Mouse (Mus musculus) forebrain, embryonic 16.5 days (tissue): Measurements from ENCODE around the gene Tas1r2. TPM values are rescaled to one million over a fixed set of nuclear protein-coding genes. Genes with fewer than 3 reads are reported as not detected.

Experiments used
- ATAC-seq: fragments of 200-750 bp; cut with Nextera tagmentation; 2 replicates; pipeline ENCODE4 v1.8.0; 2017; ENCODE audit warnings: mild to moderate bottlenecking, moderate library complexity
- H3K27ac ChIP-seq: fragments of 300-500 bp; sonication (generic); 2 replicates; pipeline ENCODE4 v1.5.1; 2014; ENCODE audit warnings: low read length, control low read depth
- H3K27me3 ChIP-seq: fragments of 300-500 bp; sonication (generic); replicated peaks from 2 replicates; pipeline ENCODE4 v1.6.1; 2014; ENCODE audit warnings: low read length; ENCODE audit not compliant: control insufficient read depth, insufficient read depth
- H3K36me3 ChIP-seq: fragments of 300-500 bp; sonication (generic); 2 replicates; pipeline ENCODE4 v1.6.1; 2014; ENCODE audit not compliant: control insufficient read depth, insufficient read depth
- H3K4me1 ChIP-seq: fragments of 300-500 bp; sonication (generic); replicated peaks from 2 replicates; pipeline ENCODE4 v1.6.1; 2014; ENCODE audit warnings: low read length; ENCODE audit not compliant: control insufficient read depth, insufficient read depth
- H3K4me2 ChIP-seq: fragments of 300-500 bp; sonication (generic); 2 replicates; pipeline ENCODE4 v1.6.1; 2014; ENCODE audit warnings: mild to moderate bottlenecking, low read length, control low read depth
- H3K4me3 ChIP-seq: fragments of 300-500 bp; sonication (generic); replicated peaks from 2 replicates; pipeline ENCODE4 v1.5.1; 2014; ENCODE audit warnings: mild to moderate bottlenecking, low read length, control low read depth
- H3K9ac ChIP-seq: fragments of 300-500 bp; sonication (generic); replicated peaks from 2 replicates; pipeline ENCODE4 v1.6.1; 2014; ENCODE audit warnings: low read depth, low read length, control low read depth
- H3K9me3 ChIP-seq: fragments of 300-500 bp; sonication (generic); 2 replicates; pipeline ENCODE4 v1.6.1; 2016; ENCODE audit warnings: low read length; ENCODE audit not compliant: control insufficient read depth
- WGBS: fragments of 180-500 bp; shearing (Covaris S2); extraction: QIAGEN DNeasy Blood & Tissue Kit; methylation state at CpG from one replicate; pipeline ENCODE4 v1.1.7; 2014; 5-methylcytosine and 5-hydroxymethylcytosine counted together
- polyA plus RNA-seq: library from polyadenylated mRNA; unstranded; fragments of >200 nt; fragmentation: Nextera tagmentation; extraction: Ambion mirVana; gene quantifications from 2 replicates; pipeline ENCODE4 v1.2.1, GENCODE M21; 2015

Gene Tas1r2
- polyA plus RNA-seq, 1 experiment from 2014 or later, result not detected

GRCm38 (mm10) chr4:139619765-139620164 lies 33.6 kb upstream of the Tas1r2 start:
- H3K4me1 ChIP-seq, result peaks cover 35% of the 10 kb centered on the region
- no peak overlapping the region for H3K4me3 ChIP-seq
- WGBS, result 75% methylated on average over 6 of the region's 6 CpGs
- no peaks in the 10 kb centered on the region for H3K9me3 ChIP-seq
- no peak overlapping the region for H3K27ac ChIP-seq
- H3K27me3 ChIP-seq, result no peaks in the 10 kb centered on the region
- no peaks in the 10 kb centered on the region for H3K36me3 ChIP-seq
- H3K4me2 ChIP-seq, result no peak overlapping the region
- no peak overlapping the region for H3K9ac ChIP-seq
- ATAC-seq, result no peak

- Histone ChIP-seq H3K9me3 (no peaks in the 10 kb centered on the region), H3K4me1 (peaks cover 20% of the 10 kb centered on the region), H3K36me3 (no peaks in the 10 kb centered on the region), H3K27ac (peak within 1 kb of the TSS; percentile 91), H3K27me3 (no peaks in the 10 kb centered on the region), H3K4me2 (peak within 1 kb of the TSS; percentile 88), H3K9ac (peak within 1 kb of the TSS; percentile 87), H3K4me3 (peak within 1 kb of the TSS; percentile 86)
- under 1% methylated on average over 31 of the region's 38 CpGs for WGBS
- ATAC-seq, result peak; percentile 100
Observed at GRCm38 (mm10) chr4:139622373-139623282, 30.7 kb upstream of the Tas1r2 start, which contains the start of gene Aldh4a1. Gene Aldh4a1 (plus strand): TSS chr4:139622866.

DNA sequence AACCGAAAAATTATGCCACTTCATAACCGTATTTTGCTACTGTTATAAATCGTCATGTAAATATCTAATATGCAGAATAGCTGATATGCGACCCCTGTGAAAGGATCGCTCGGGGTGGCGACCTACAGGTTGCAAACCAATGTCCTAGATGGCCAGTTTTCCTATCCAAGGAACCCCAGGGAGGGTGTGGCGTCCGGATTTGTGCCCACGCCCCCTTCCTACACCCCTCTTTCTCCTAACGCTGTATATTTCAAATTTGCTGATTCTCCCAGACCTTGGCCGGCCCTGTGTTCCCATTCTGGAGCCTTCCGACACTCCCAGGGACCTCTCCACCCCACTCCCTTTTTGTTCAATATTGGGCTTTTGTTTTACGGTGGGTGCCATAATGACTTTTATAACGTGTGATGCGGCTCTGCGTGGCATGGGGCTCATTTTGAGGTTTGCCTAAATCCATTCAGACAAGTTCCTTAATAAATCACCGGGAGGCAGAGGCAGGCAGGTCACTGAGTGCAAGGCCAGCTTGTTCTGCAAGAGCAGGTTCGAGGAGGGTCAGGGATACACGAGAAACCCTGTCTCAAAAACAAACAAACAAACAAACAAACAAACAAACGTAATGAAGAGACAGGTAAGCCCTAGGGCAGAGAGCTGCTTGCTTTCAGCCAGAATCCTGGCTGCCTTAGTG lies 29.8 kb upstream of the Tas1r2 start:
- H3K4me3 ChIP-seq, result peak overlapping the region; percentile 86
- ATAC-seq, result no peak
- WGBS, result 22% methylated on average over 21 of the region's 21 CpGs
- no peaks in the 10 kb centered on the region for H3K27me3 ChIP-seq
- H3K9ac ChIP-seq, result peak overlapping the region; percentile 87
- peaks cover 20% of the 10 kb centered on the region for H3K4me1 ChIP-seq
- no peaks in the 10 kb centered on the region for H3K9me3 ChIP-seq
- peak overlapping the region; percentile 88 for H3K4me2 ChIP-seq
- H3K27ac ChIP-seq, result no peak overlapping the region
- no peaks in the 10 kb centered on the region for H3K36me3 ChIP-seq

DNA sequence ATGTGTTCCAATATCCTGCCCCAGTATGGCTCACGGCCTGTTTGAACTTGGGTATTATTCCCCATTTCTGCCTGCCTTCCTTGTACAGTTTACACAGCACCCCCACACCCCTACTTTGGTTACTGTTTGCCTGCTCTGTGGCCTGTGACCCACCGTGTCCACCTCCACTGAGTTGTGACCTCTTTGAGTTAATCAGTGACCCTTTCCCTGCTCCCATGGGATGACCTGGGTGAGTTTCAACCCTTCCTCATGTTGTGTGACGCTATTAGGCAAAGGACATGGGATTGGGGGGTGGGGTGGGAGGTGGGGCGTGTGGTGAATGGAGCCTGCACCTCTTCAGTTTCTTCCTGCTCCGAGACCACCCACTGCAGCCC lies 29.2 kb upstream of the Tas1r2 start:
- Histone ChIP-seq H3K27me3 (no peaks in the 10 kb centered on the region), H3K27ac (no peak overlapping the region), H3K9me3 (no peaks in the 10 kb centered on the region), H3K4me1 (peaks cover 20% of the 10 kb centered on the region), H3K36me3 (no peaks in the 10 kb centered on the region), H3K4me3 (peak overlapping the region; percentile 86), H3K4me2 (peak overlapping the region; percentile 88), H3K9ac (peak overlapping the region; percentile 87)
- no peak for ATAC-seq
- WGBS, result 72% methylated on average over 5 of the region's 5 CpGs

GRCm38 (mm10) chr4:139624706-139625105 lies 28.6 kb upstream of the Tas1r2 start:
- Histone ChIP-seq H3K4me1 (peaks cover 20% of the 10 kb centered on the region), H3K27ac (no peak overlapping the region), H3K9me3 (no peaks in the 10 kb centered on the region), H3K4me3 (no peak overlapping the region), H3K4me2 (0 out of 2 replicates have a peak overlapping the region, but pooled peaks have one; percentile 88), H3K9ac (no peak overlapping the region), H3K27me3 (no peaks in the 10 kb centered on the region), H3K36me3 (no peaks in the 10 kb centered on the region)
- ATAC-seq, result no peak
- WGBS, result 67% methylated on average over 10 of the region's 10 CpGs

- H3K27me3 ChIP-seq, result no peaks in the 10 kb centered on the region
Observed at GRCm38 (mm10) chr4:139627361-139627760, 26.0 kb upstream of the Tas1r2 start.

GRCm38 (mm10) chr4:139630171-139630570 lies 23.2 kb upstream of the Tas1r2 start:
- Histone ChIP-seq H3K36me3 (0 out of 2 replicates have a peak, but pooled peaks cover 2% of the 10 kb centered on the region), H3K27ac (no peak overlapping the region), H3K9me3 (no peaks in the 10 kb centered on the region), H3K4me3 (no peak overlapping the region), H3K4me1 (no peaks in the 10 kb centered on the region), H3K9ac (no peak overlapping the region), H3K4me2 (no peak overlapping the region), H3K27me3 (no peaks in the 10 kb centered on the region)
- no peak for ATAC-seq
- 76% methylated on average over 10 of the region's 10 CpGs for WGBS

More at GRCm38 (mm10) chr4:139627361-139627760, 26.0 kb upstream of the Tas1r2 start:
- Histone ChIP-seq H3K4me3 (no peak overlapping the region), H3K36me3 (no peaks in the 10 kb centered on the region), H3K4me2 (no peak overlapping the region), H3K27ac (no peak overlapping the region), H3K9me3 (no peaks in the 10 kb centered on the region), H3K9ac (no peak overlapping the region), H3K4me1 (peaks cover 13% of the 10 kb centered on the region)
- WGBS, result 94% methylated on average over 11 of the region's 11 CpGs
- no peak for ATAC-seq

DNA sequence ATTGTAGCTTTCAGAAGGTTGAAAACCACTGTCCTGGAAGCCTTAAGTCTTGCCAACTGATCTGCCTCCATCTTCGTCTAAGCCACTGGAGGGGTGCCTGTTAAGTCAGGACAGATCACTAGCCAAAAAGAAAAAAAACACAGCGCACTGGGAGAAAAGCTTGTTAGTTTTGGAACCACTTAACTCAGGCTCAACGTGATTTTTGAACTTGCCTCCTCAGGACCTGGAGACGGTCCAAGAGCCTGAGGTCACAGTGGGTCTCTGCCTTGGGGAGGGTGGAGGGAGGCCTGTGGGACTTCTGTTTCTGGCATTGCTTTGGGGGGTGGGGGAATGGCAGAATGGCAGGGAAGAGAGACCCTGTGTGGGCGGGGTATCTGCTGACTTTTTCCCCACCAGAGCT lies 22.2 kb upstream of the Tas1r2 start:
- H3K27ac ChIP-seq, result no peak overlapping the region
- 0 out of 2 replicates have a peak, but pooled peaks cover 2% of the 10 kb centered on the region for H3K36me3 ChIP-seq
- no peak for ATAC-seq

DNA sequence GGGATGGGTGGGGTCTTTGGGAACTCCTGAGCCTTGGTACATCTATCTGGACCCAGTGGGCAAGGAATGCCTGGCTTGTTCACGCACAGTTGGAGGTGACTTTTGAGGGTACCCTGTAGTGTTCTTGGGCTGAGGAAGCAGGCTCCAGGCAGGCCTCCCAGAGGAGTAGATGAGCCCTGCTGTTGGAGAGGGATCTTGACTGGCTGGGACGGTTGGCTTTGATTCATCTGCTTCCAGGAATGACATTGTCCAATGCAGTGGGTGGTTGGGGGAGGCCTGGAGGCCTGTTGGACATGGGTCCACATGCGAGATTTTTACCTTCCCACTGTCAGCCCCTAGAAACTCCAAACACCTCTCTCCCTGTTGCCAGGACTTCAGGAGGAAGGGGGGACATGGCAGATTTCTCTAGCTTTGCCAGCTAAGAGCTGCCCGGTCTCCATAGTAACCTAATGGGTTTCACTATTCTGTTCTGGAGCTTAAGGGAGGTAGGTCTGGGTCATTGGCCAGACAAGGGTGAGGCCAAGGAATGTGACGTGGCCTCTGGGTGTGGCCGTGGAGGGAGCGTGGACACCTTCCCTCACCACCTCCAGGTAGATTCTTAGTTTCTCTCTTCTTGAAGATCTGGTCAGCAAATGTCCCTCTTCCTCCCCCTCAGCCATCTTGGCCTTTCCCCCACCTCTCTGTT lies 21.6 kb upstream of the Tas1r2 start:
- no peak overlapping the region for H3K9ac ChIP-seq
- H3K27me3 ChIP-seq, result no peaks in the 10 kb centered on the region
- 0 out of 2 replicates have a peak, but pooled peaks cover 2% of the 10 kb centered on the region for H3K36me3 ChIP-seq
- H3K9me3 ChIP-seq, result no peaks in the 10 kb centered on the region
- no peak overlapping the region for H3K27ac ChIP-seq
- 82% methylated on average over 7 of the region's 7 CpGs for WGBS
- ATAC-seq, result no peak
- no peak overlapping the region for H3K4me3 ChIP-seq
- H3K4me1 ChIP-seq, result no peaks in the 10 kb centered on the region
- no peak overlapping the region for H3K4me2 ChIP-seq

More for the DNA sequence above, 22.2 kb upstream of the Tas1r2 start:
- 72% methylated on average over 5 of the region's 5 CpGs for WGBS
- H3K4me1 ChIP-seq, result no peaks in the 10 kb centered on the region
- no peaks in the 10 kb centered on the region for H3K9me3 ChIP-seq
- no peak overlapping the region for H3K4me2 ChIP-seq
- H3K4me3 ChIP-seq, result no peak overlapping the region
- H3K27me3 ChIP-seq, result no peaks in the 10 kb centered on the region
- H3K9ac ChIP-seq, result no peak overlapping the region
